8 mouse cellular contexts compared by ENCODE assay signal in genomic region chr11:21237474-21238278, GRCm38 (mm10). TPM values are rescaled to one million over a fixed set of nuclear protein-coding genes. Genes with fewer than 3 reads are reported as not detected.
DNase-seq lines count a peak whose midpoint lies in the region; ATAC-seq lines count a peak whose summit lies in the region.

No protein-coding gene starts in this region.

- peak overlapping the region; percentile 61 for H3K4me2 ChIP-seq in lung, embryonic 16.5 days (ENCODE audit: low read depth, low read length)
- peak overlapping the region; percentile 63 for H3K4me2 ChIP-seq in embryonic facial prominence, embryonic 12.5 days (replicated peaks)
- peak overlapping the region; percentile 69; the same call in 1 of the 2 replicates for H3K4me2 ChIP-seq in intestine, embryonic 16.5 days (ENCODE audit: low read depth, low read length)
- H3K4me2 ChIP-seq in neural tube, embryonic 13.5 days: peak overlapping the region; percentile 60

- H3K36me3 ChIP-seq in lung, embryonic 16.5 days (ENCODE audit: control insufficient read depth, insufficient read depth, low read length): no peaks in the 10 kb centered on the region
- no peaks in the 10 kb centered on the region for H3K36me3 ChIP-seq in embryonic facial prominence, embryonic 12.5 days
- no peaks in the 10 kb centered on the region for H3K36me3 ChIP-seq in intestine, embryonic 16.5 days (ENCODE audit: control insufficient read depth, insufficient read depth, low read length)
- H3K36me3 ChIP-seq in neural tube, embryonic 13.5 days: no peaks in the 10 kb centered on the region

- no peaks in the 10 kb centered on the region for H3K27me3 ChIP-seq in lung, embryonic 16.5 days (ENCODE audit: control insufficient read depth, insufficient read depth, low read depth, low read length)
- no peaks in the 10 kb centered on the region for H3K27me3 ChIP-seq in embryonic facial prominence, embryonic 12.5 days
- no peaks in the 10 kb centered on the region for H3K27me3 ChIP-seq in intestine, embryonic 16.5 days (replicated peaks; ENCODE audit: control insufficient read depth, insufficient read depth, low read length)
- no peaks in the 10 kb centered on the region for H3K27me3 ChIP-seq in neural tube, embryonic 13.5 days

- H3K9ac ChIP-seq in lung, embryonic 16.5 days (ENCODE audit: low read length): peak overlapping the region; percentile 99; the same call in 1 of the 2 replicates
- H3K9ac ChIP-seq in embryonic facial prominence, embryonic 12.5 days: no peak overlapping the region
- H3K9ac ChIP-seq in intestine, embryonic 16.5 days (ENCODE audit: low read depth, low read length): peak overlapping the region; percentile 99; the same call in 1 of the 2 replicates
- H3K9ac ChIP-seq in neural tube, embryonic 13.5 days: no peak overlapping the region

- no peak for DNase-seq in lung, adult 18-20 months
- DNase-seq in cerebellum, postnatal 36 days: no peak
- no peak for DNase-seq in yolk sac, embryonic 10.5 days (ENCODE audit: low spot score)
- no peak for DNase-seq in adrenal gland, adult 2 months

- H3K4me1 ChIP-seq in lung, embryonic 16.5 days (replicated peaks; ENCODE audit: control insufficient read depth, insufficient read depth, low read length): peaks cover 14% of the 10 kb centered on the region
- peaks cover 4% of the 10 kb centered on the region; the same call in 1 of the 2 replicates for H3K4me1 ChIP-seq in embryonic facial prominence, embryonic 12.5 days
- peaks cover 6% of the 10 kb centered on the region for H3K4me1 ChIP-seq in intestine, embryonic 16.5 days (ENCODE audit: control insufficient read depth, insufficient read depth, low read length)
- H3K4me1 ChIP-seq in neural tube, embryonic 13.5 days (replicated peaks): peaks cover 21% of the 10 kb centered on the region

- ATAC-seq in lung, embryonic 16.5 days (ENCODE audit: low read depth): no peak
- no peak for ATAC-seq in embryonic facial prominence, embryonic 12.5 days (ENCODE audit: insufficient number of reproducible peaks, insufficient read depth, low FRiP score, low TSS enrichment)
- ATAC-seq in intestine, embryonic 16.5 days: no peak
- no peak for ATAC-seq in neural tube, embryonic 13.5 days (ENCODE audit: low read depth)

- H3K27ac ChIP-seq in lung, embryonic 16.5 days (ENCODE audit: low read length): no peak overlapping the region
- H3K27ac ChIP-seq in embryonic facial prominence, embryonic 12.5 days: no peak overlapping the region
- H3K27ac ChIP-seq in intestine, embryonic 16.5 days (ENCODE audit: low read length): peak overlapping the region; percentile 95; the same call in 1 of the 2 replicates
- H3K27ac ChIP-seq in neural tube, embryonic 13.5 days (replicated peaks): no peak overlapping the region

- no peaks in the 10 kb centered on the region for H3K9me3 ChIP-seq in lung, embryonic 16.5 days (ENCODE audit: control insufficient read depth, low read length)
- no peaks in the 10 kb centered on the region for H3K9me3 ChIP-seq in embryonic facial prominence, embryonic 12.5 days
- no peaks in the 10 kb centered on the region for H3K9me3 ChIP-seq in intestine, embryonic 16.5 days (ENCODE audit: control insufficient read depth, low read length)
- no peaks in the 10 kb centered on the region for H3K9me3 ChIP-seq in neural tube, embryonic 13.5 days

- 96% methylated on average over 2 of the region's 2 CpGs for WGBS in lung, embryonic 16.5 days
- WGBS in embryonic facial prominence, embryonic 12.5 days: 92% methylated on average over 2 of the region's 2 CpGs
- WGBS in intestine, embryonic 16.5 days: 100% methylated on average over 2 of the region's 2 CpGs
- 100% methylated on average over 2 of the region's 2 CpGs for WGBS in neural tube, embryonic 13.5 days

- H3K4me3 ChIP-seq in lung, embryonic 16.5 days (ENCODE audit: low read length): peak overlapping the region; percentile 92
- peak overlapping the region; percentile 81; the same call in 1 of the 2 replicates for H3K4me3 ChIP-seq in embryonic facial prominence, embryonic 12.5 days
- H3K4me3 ChIP-seq in intestine, embryonic 16.5 days (ENCODE audit: low read length): no peak overlapping the region
- peak overlapping the region; percentile 73 for H3K4me3 ChIP-seq in neural tube, embryonic 13.5 days

RNA-seq across cellular contexts. Expression of gene Vps54, which starts 1.4 kb away (rescaled TPM):
- polyA plus RNA-seq in lung, embryonic 16.5 days (2015; fragmentation: Nextera tagmentation; extraction: Ambion mirVana): 9.5 and 10.7 TPM in 2 replicates
- 19.2 and 20.7 TPM in 2 replicates for polyA plus RNA-seq in embryonic facial prominence, embryonic 12.5 days (2016; fragmentation: Nextera tagmentation; extraction: Ambion mirVana)
- polyA plus RNA-seq in intestine, embryonic 16.5 days (2015; fragmentation: Nextera tagmentation; extraction: Ambion mirVana): 8.6 and 9.6 TPM in 2 replicates
- 11.0 and 11.7 TPM in 2 replicates for polyA plus RNA-seq in neural tube, embryonic 13.5 days (2015; fragmentation: Nextera tagmentation; extraction: Ambion mirVana)
- total RNA-seq in adrenal gland, adult 2 months (2021): 10 to 100 TPM; 28.3 to 34.6 TPM
- 2.1 and 3.2 TPM in 2 replicates for polyA plus RNA-seq in adrenal gland, adult 2 months (2012; rRNA removed)

Comparison
In these comparisons a context has a peak if more than half of its experiments do, and no peak if none do; other contexts are left out.
1. H3K9ac ChIP-seq: peak in lung, embryonic 16.5 days (single experiment) and intestine, embryonic 16.5 days (single experiment); none in embryonic facial prominence, embryonic 12.5 days (single experiment) and neural tube, embryonic 13.5 days (single experiment).
2. Peak in every context shown above with its lines, with median percentiles within 50 percentile points of each other: H3K4me2 ChIP-seq.